Mouse (Mus musculus) left cerebral cortex, postnatal 14 days (tissue): ENCODE results near the gene Slc47a1. TPM values are rescaled to one million over a fixed set of nuclear protein-coding genes. Genes with fewer than 3 reads are reported as not detected.

Experiments used
- total RNA-seq, 2 experiments: library from RNA; stranded (reverse); gene quantifications; 2 replicates each; pipeline ENCODE4 v1.2.3; 2021

Slc47a1 gene
- total RNA-seq, 2 experiments from 2014 or later, result 3.7 to 4.1 TPM

Other genes starting within 250 kb of the Slc47a1 start
- gene Usp22, start 203.3 kb downstream of the Slc47a1 start, total RNA-seq, result 100 to 1,000 TPM; 275 to 287 TPM
- 1 to 10 TPM; 1.5 to 1.7 TPM for gene Aldh3a1, start 170.8 kb downstream of the Slc47a1 start, total RNA-seq
- gene Aldh3a2, start 110.9 kb downstream of the Slc47a1 start, total RNA-seq, result 10 to 100 TPM; 45.2 to 50.3 TPM
- gene Slc47a2, start 35.5 kb downstream of the Slc47a1 start, total RNA-seq, result under 1 TPM; 0.27 to 0.64 TPM
- 100 to 1,000 TPM; 275 to 322 TPM for gene Rnf112, start 75.8 kb upstream of the Slc47a1 start, total RNA-seq
- 10 to 100 TPM; 11.1 to 11.6 TPM for gene Mfap4, start 107.1 kb upstream of the Slc47a1 start, total RNA-seq
- 10 to 100 TPM; 30.5 to 32.4 TPM for gene Mapk7, start 116.1 kb upstream of the Slc47a1 start, total RNA-seq
- gene B9d1, start 126.8 kb upstream of the Slc47a1 start, total RNA-seq, result 10 to 100 TPM; 38.0 to 44.1 TPM
- 100 to 1,000 TPM; 115 TPM for gene Epn2, start 201.3 kb upstream of the Slc47a1 start, total RNA-seq